Mouse (Mus musculus) C2C12 (cell line): Measurements from ENCODE around the gene Trpv2.

Experiments used
- CEBPB ChIP-seq: IDR thresholded peaks from one replicate; pipeline ENCODE4 v1.6.1; 2011; ENCODE audit warnings: low read depth, mild to moderate bottlenecking, control low read depth, moderate library complexity
- CTCF ChIP-seq: IDR thresholded peaks from one replicate; pipeline ENCODE4 v1.5.1; 2011; ENCODE audit not compliant: control insufficient read depth, insufficient read depth, insufficient read length
- FOSL1 ChIP-seq: IDR thresholded peaks from one replicate; pipeline ENCODE4 v1.8.0; 2011; ENCODE audit warnings: mild to moderate bottlenecking, low read length; ENCODE audit not compliant: poor library complexity, insufficient read depth, severe bottlenecking
- MYOD1 ChIP-seq: IDR thresholded peaks from one replicate; pipeline ENCODE4 v1.6.1; 2011; ENCODE audit warnings: low read depth; ENCODE audit not compliant: control insufficient read depth, insufficient read length
- MYOG ChIP-seq: IDR thresholded peaks from one replicate; pipeline ENCODE4 v1.6.1; 2011; ENCODE audit not compliant: control insufficient read depth, insufficient read length; ENCODE audit errors: extremely low read depth
- USF1 ChIP-seq: IDR thresholded peaks from one replicate; pipeline ENCODE4 v1.6.1; 2011; ENCODE audit warnings: low read depth, mild to moderate bottlenecking, control low read depth, moderate library complexity

DNA sequence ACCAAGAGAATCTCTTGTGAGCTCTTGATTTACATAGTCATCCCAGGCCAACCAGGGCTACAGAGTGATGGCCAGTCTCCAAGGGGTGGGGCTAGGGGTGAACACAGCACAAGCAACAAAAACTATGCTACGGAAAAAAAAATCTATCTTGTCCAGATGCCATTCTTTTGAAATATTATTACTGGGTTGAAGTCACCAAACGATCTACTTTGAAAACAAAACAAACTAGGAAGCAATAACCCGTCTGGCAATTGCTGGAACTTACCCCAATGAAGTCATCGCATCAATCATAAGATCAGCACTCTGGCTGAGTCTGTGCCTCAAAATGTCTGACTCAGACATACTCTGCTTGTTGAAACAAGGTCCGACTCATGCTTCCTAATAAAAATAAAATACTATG lies 24.5 kb upstream of the Trpv2 start:
- TF ChIP-seq MYOD1 (no peak), CTCF (no peak), MYOG (no peak), USF1 (no peak), CEBPB (peak; percentile 5), FOSL1 (no peak)
